Mouse (Mus musculus): Measurements from ENCODE around the gene Arsa.

The Arsa gene

GRCm38 (mm10) chr15:89477091-89477491 lies at the start of gene Arsa:
Gene Arsa (minus strand): TSS chr15:89477425.
- DNase-seq = peak; percentile 53

GRCm38 (mm10) chr15:89526776-89527325 lies 49.6 kb upstream of the Arsa start:
- peak; percentile 75 for DNase-seq

GRCm38 (mm10) chr15:89525896-89526295 lies 48.7 kb upstream of the Arsa start:
- peak; percentile 76 for DNase-seq

- DNase-seq = peak; percentile 94
These were observed 48.2 kb upstream of the Arsa start for GRCm38 (mm10) chr15:89525464-89525863.

- peak; percentile 85 for DNase-seq
These were observed 47.6 kb upstream of the Arsa start for GRCm38 (mm10) chr15:89524611-89525415.

- DNase-seq = no peak
These were observed 46.9 kb upstream of the Arsa start for GRCm38 (mm10) chr15:89524001-89524571.

- DNase-seq = no peak
These were observed 46.1 kb upstream of the Arsa start for GRCm38 (mm10) chr15:89523283-89523832.

- peak; percentile 76 for DNase-seq
These were observed 45.5 kb upstream of the Arsa start for GRCm38 (mm10) chr15:89522566-89523282.

- DNase-seq = peak; percentile 87
These were observed 44.7 kb upstream of the Arsa start for GRCm38 (mm10) chr15:89521951-89522350.

- no peak for DNase-seq
These were observed 35.5 kb upstream of the Arsa start for GRCm38 (mm10) chr15:89512679-89513078.

GRCm38 (mm10) chr15:89507751-89508150 lies 30.5 kb upstream of the Arsa start:
- DNase-seq = no peak

GRCm38 (mm10) chr15:89504838-89505237 lies 27.6 kb upstream of the Arsa start:
- no peak for DNase-seq

- no peak for DNase-seq
These were observed 24.1 kb upstream of the Arsa start for GRCm38 (mm10) chr15:89501321-89501720.

GRCm38 (mm10) chr15:89500221-89500791 lies 23.1 kb upstream of the Arsa start:
- DNase-seq = peak; percentile 64

GRCm38 (mm10) chr15:89499784-89500220 lies 22.6 kb upstream of the Arsa start:
- DNase-seq = no peak

- DNase-seq = no peak
These were observed 21.9 kb upstream of the Arsa start, which contains the start of gene Shank3 for GRCm38 (mm10) chr15:89498961-89499688. Gene Shank3 (plus strand): TSS chr15:89499623.

- DNase-seq = peak; percentile 70
These were observed 21.1 kb upstream of the Arsa start for GRCm38 (mm10) chr15:89498049-89498960.

GRCm38 (mm10) chr15:89497391-89498048 lies 20.3 kb upstream of the Arsa start:
- DNase-seq = no peak

- DNase-seq = no peak
These were observed 19.6 kb upstream of the Arsa start for GRCm38 (mm10) chr15:89496841-89497240.

- no peak for DNase-seq
These were observed 18.9 kb upstream of the Arsa start for GRCm38 (mm10) chr15:89496131-89496530.
